Mouse (Mus musculus) neural tube, embryonic 11.5 days (tissue): ENCODE data around the gene Brip1. TPM values are rescaled to one million over a fixed set of nuclear protein-coding genes. Genes with fewer than 3 reads are reported as not detected.

ENCODE experiments used
- ATAC-seq: fragments of 200-750 bp; cut with Nextera tagmentation; 2 replicates; pipeline ENCODE4 v1.8.0; 2017; ENCODE audit warnings: moderate number of reproducible peaks, mild to moderate bottlenecking, moderate TSS enrichment, moderate library complexity; ENCODE audit not compliant: insufficient read depth, low FRiP score, low TSS enrichment
- DNase-seq: peaks from one replicate; pipeline ENCODE4 v3.0.0-alpha.2; 2015; ENCODE audit warnings: low spot score
- H3K27ac ChIP-seq: fragments of 300-500 bp; sonication (generic); 2 replicates; pipeline ENCODE4 v1.5.1; 2014; ENCODE audit warnings: low read depth, mild to moderate bottlenecking, low read length
- H3K27me3 ChIP-seq: fragments of 300-500 bp; sonication (generic); 2 replicates; pipeline ENCODE4 v1.6.1; 2014; ENCODE audit warnings: mild to moderate bottlenecking, low read length, mixed read lengths; ENCODE audit not compliant: control insufficient read depth, insufficient read depth
- H3K36me3 ChIP-seq: fragments of 300-500 bp; sonication (generic); 2 replicates; pipeline ENCODE4 v1.6.1; 2014; ENCODE audit warnings: mild to moderate bottlenecking, low read length, moderate library complexity, mixed read lengths; ENCODE audit not compliant: control insufficient read depth, insufficient read depth
- H3K4me1 ChIP-seq: fragments of 300-500 bp; sonication (generic); 2 replicates; pipeline ENCODE4 v1.6.1; 2014; ENCODE audit warnings: low read length, mixed read lengths; ENCODE audit not compliant: control insufficient read depth, insufficient read depth
- H3K4me2 ChIP-seq: fragments of 300-500 bp; sonication (generic); 2 replicates; pipeline ENCODE4 v1.6.1; 2014; ENCODE audit warnings: low read depth, mild to moderate bottlenecking, moderate library complexity
- H3K4me3 ChIP-seq: fragments of 300-500 bp; sonication (generic); 2 replicates; pipeline ENCODE4 v1.5.1; 2014; ENCODE audit warnings: low read depth, low read length
- H3K9ac ChIP-seq: fragments of 300-500 bp; sonication (generic); 2 replicates; pipeline ENCODE4 v1.6.1; 2014; ENCODE audit warnings: mild to moderate bottlenecking, low read length
- H3K9me3 ChIP-seq: fragments of 300-500 bp; sonication (generic); 2 replicates; pipeline ENCODE4 v1.6.1; 2016; ENCODE audit warnings: low read length; ENCODE audit not compliant: control insufficient read depth
- WGBS: fragments of 180-500 bp; shearing (Covaris S2); extraction: QIAGEN DNeasy Blood & Tissue Kit; methylation state at CpG from one replicate; pipeline ENCODE4 v1.1.7; 2014; 5-methylcytosine and 5-hydroxymethylcytosine counted together
- polyA plus RNA-seq: library from polyadenylated mRNA; unstranded; fragments of >200 nt; fragmentation: Nextera tagmentation; extraction: Ambion mirVana; gene quantifications from 2 replicates; pipeline ENCODE4 v1.2.1, GENCODE M21; 2014

The Brip1 gene
- 9.6 and 10.2 TPM in 2 replicates for polyA plus RNA-seq

DNA sequence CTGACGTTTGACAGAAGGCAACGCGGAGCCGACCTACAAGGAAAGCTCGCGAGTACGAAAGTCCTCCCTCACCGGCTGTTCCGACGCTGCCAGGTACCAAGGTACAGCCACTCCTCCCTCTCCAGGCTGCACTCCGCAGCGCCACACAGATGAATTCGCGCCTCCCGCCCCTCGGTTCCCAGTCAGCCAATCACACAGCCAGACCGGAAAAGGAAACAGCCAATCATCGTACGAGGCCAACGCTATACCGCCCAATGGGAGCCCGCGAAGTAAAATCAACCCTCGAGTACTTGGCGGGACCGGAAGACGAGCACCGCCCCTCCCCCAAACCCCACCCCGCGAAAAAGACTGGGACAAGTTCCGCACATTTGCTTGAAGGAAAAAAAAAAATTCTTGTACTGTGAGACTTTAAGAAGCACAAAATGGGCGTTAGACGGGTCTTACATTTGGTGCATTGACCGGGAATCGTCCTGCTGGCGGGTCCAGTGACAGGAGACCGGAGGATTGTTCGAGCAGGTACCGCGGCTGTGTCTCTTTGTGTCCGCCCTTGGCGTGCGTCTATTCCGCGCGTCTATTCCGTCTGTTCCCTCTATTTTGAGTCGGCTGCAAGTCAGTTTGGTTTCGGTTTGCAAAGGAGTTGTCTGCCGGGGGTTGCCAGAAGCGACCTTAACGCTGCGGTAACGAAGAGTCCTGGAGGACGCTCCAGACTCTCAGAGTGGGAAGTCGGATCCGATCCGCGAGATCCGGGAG, at the start of gene Brip1:
Gene Brip1, minus strand, starts transcription at position 157 of the 750 bp plus-strand sequence.
- WGBS = under 1% methylated on average over 60 of the region's 60 CpGs
- ATAC-seq = peak; percentile 99
- DNase-seq = peak; percentile 96
- H3K27me3 ChIP-seq = no peaks in the 10 kb centered on the region
- H3K27ac ChIP-seq = peak within 1 kb of the TSS; percentile 42; the same call in 1 of the 2 replicates
- H3K9ac ChIP-seq = peak within 1 kb of the TSS; percentile 88
- H3K9me3 ChIP-seq = no peaks in the 10 kb centered on the region
- 0 out of 2 replicates have a peak, but pooled peaks cover 2% of the 10 kb centered on the region for H3K4me1 ChIP-seq
- H3K4me2 ChIP-seq = peak within 1 kb of the TSS; percentile 66
- peaks cover 21% of the 10 kb centered on the region for H3K36me3 ChIP-seq
- peak within 1 kb of the TSS; percentile 74 for H3K4me3 ChIP-seq

DNA sequence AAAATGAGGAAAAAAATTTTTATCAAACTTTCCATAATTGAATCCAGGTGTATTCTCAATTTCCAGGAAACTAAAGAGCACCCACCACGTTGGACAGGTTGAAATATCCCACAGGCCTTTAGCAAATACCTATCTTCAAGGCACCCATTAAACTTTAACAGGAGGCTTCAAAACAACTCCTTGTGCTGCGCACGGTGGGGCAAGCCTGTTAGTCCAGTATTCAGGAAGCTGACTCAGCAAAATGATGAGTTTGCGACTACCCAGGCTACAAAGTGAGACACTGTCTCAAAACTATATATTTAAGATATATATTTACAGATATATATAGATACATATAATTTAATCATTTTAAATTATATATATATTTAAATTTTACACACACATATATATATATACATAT, 31.5 kb upstream of the Brip1 start:
- 87% methylated on average over 4 of the region's 4 CpGs for WGBS

DNA sequence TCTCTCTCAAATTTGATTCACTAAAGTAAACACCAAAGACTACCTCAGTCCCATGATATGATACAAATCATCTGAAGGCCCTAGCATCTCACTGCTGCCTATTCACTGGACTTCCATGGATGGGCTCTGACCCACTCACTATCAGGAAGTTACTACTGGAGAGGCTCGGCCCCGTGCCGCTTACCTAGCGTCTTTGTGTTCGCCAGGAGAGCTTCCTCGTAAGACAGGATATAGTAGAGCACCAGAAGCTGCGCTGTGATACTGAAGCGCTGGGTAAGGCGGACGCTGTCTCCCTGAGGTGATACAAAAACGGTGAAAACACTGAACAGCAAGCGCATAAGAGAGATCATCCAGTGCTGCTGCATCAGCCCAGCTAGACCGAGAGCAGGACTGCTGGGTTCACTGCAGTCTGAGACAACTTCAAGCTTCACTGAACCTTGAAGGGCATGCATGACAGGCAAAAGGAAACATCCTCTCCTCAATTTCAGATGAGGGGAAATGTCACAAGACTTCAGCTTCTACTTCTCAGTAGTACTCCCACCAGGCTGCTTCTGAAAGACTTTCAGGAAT, 30.9 kb upstream of the Brip1 start:
- H3K27me3 ChIP-seq = no peaks in the 10 kb centered on the region
- H3K4me3 ChIP-seq = no peak overlapping the region
- no peak for DNase-seq
- WGBS = 90% methylated on average over 13 of the region's 13 CpGs
- no peak overlapping the region for H3K27ac ChIP-seq
- no peak for ATAC-seq
- H3K4me1 ChIP-seq = no peaks in the 10 kb centered on the region
- no peaks in the 10 kb centered on the region for H3K9me3 ChIP-seq
- no peak overlapping the region for H3K9ac ChIP-seq
- no peak overlapping the region for H3K4me2 ChIP-seq
- H3K36me3 ChIP-seq = peaks cover 8% of the 10 kb centered on the region; the same call in 1 of the 2 replicates

More for the DNA sequence above, 31.5 kb upstream of the Brip1 start:
- H3K27me3 ChIP-seq = no peaks in the 10 kb centered on the region
- ATAC-seq (no peak), DNase-seq (no peak)
- no peaks in the 10 kb centered on the region for H3K4me1 ChIP-seq
- no peaks in the 10 kb centered on the region for H3K9me3 ChIP-seq
- H3K9ac ChIP-seq = no peak overlapping the region
- H3K4me3 ChIP-seq = no peak overlapping the region
- peaks cover 8% of the 10 kb centered on the region; the same call in 1 of the 2 replicates for H3K36me3 ChIP-seq
- no peak overlapping the region for H3K4me2 ChIP-seq
- H3K27ac ChIP-seq = no peak overlapping the region

DNA sequence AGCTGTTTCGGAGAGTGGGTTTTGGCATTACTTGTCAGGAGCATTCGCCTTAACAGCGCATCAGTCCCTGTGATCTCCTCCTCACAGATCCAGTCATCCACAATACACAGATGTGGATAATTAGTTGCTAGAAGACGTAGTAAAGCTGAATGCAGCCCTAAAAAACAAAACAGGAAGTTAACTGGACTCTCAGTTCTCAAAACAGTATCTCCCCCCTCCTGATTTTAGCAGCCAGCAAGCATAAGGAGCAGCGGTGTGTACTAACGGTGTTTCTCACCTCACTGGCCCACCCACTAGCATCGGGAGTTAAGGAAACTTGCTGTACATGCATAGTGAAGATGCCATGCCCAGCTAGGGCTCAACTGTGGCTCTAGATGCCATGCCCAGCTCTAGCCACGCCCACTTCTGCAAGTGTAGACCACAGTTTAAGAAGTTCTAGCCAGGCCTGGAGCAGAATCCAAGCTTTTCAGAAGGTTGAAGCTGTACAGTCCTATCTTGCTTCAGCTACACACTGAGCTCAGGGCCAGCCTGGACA, 25.7 kb upstream of the Brip1 start:
- no peak for DNase-seq
- no peaks in the 10 kb centered on the region for H3K9me3 ChIP-seq
- WGBS = 90% methylated on average over 8 of the region's 8 CpGs
- no peaks in the 10 kb centered on the region for H3K4me1 ChIP-seq
- no peak overlapping the region for H3K4me2 ChIP-seq
- H3K27me3 ChIP-seq = no peaks in the 10 kb centered on the region
- peaks cover 9% of the 10 kb centered on the region; the same call in 1 of the 2 replicates for H3K36me3 ChIP-seq
- ATAC-seq = no peak
- no peak overlapping the region for H3K9ac ChIP-seq
- H3K27ac ChIP-seq = no peak overlapping the region
- H3K4me3 ChIP-seq = no peak overlapping the region

DNA sequence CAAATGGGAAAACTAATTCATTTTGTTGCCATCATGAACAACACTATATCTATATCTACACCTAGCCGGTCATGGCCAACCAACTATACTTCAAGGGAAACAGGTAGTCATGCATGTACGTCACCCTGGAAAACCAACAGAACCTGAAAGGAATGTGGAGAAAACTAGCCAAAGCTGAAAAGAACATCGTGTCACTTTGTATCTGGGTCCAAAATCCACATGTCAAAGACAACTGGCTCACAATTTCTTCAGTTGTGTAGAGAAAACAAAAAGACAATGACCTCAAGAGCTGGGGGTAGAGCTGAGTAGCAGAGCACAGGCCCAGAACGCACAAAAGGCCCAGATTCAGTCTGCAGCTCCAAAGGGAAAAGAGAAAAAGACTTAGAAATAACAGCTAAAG, 24.8 kb upstream of the Brip1 start:
- ATAC-seq (no peak), DNase-seq (no peak)
- WGBS = 96% methylated on average over 4 of the region's 4 CpGs
- Histone ChIP-seq H3K4me1 (no peaks in the 10 kb centered on the region), H3K36me3 (peaks cover 6% of the 10 kb centered on the region; the same call in 1 of the 2 replicates), H3K9ac (no peak overlapping the region), H3K27ac (no peak overlapping the region), H3K9me3 (no peaks in the 10 kb centered on the region), H3K27me3 (no peaks in the 10 kb centered on the region), H3K4me3 (no peak overlapping the region), H3K4me2 (no peak overlapping the region)

DNA sequence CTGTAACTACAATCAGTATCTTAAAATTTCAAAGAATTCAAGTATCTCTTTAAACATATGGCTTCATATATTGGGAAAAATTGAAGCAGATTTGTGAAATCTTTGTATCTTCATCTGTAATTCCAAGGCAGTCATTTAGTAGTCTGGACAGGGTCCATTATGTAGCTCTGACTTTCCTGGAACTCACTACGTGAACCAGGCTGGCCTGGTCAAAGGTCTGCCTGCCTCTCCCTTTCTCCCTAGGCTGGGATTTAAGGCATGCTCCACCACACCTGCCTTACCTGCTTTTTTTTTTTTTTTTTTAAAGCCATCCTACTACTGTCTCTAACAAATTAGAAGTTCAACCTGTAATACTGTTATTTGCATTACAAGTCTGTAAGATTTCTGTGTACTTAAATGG, 10.8 kb upstream of the Brip1 start:
- 97% methylated on average over 1 of the region's 1 CpGs for WGBS

DNA sequence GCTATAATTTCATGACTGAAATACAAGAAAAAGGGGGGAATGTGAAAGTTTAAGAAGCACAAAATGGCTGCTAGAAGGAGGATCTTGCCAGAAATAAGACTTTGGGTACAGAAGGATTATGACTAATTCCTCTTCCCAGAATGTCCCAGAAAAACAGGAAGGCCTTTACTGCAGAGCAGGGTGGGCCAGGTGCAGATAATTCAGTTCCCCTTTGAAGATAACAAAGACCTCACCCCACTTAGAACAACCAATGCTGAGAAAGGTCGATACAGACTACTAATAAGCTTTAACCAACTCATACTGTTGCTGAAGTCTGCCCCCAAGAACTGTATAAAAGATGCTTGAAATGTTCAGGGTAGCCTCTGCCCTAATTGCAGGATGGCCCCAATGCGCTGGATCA, 8.1 kb upstream of the Brip1 start:
- ATAC-seq = no peak
- H3K27ac ChIP-seq = no peak overlapping the region
- H3K4me3 ChIP-seq = no peak overlapping the region
- no peak overlapping the region for H3K9ac ChIP-seq
- H3K4me1 ChIP-seq = no peaks in the 10 kb centered on the region
- H3K36me3 ChIP-seq = peaks cover 25% of the 10 kb centered on the region
- no peak for DNase-seq
- no peaks in the 10 kb centered on the region for H3K27me3 ChIP-seq
- no peaks in the 10 kb centered on the region for H3K9me3 ChIP-seq
- H3K4me2 ChIP-seq = no peak overlapping the region
- 96% methylated on average over 2 of the region's 2 CpGs for WGBS

More for the DNA sequence above, 10.8 kb upstream of the Brip1 start:
- Histone ChIP-seq H3K4me2 (no peak overlapping the region), H3K9me3 (no peaks in the 10 kb centered on the region), H3K9ac (no peak overlapping the region), H3K4me1 (no peaks in the 10 kb centered on the region), H3K27me3 (no peaks in the 10 kb centered on the region), H3K36me3 (peaks cover 11% of the 10 kb centered on the region), H3K27ac (no peak overlapping the region), H3K4me3 (no peak overlapping the region)
- no peak for ATAC-seq
- no peak for DNase-seq

DNA sequence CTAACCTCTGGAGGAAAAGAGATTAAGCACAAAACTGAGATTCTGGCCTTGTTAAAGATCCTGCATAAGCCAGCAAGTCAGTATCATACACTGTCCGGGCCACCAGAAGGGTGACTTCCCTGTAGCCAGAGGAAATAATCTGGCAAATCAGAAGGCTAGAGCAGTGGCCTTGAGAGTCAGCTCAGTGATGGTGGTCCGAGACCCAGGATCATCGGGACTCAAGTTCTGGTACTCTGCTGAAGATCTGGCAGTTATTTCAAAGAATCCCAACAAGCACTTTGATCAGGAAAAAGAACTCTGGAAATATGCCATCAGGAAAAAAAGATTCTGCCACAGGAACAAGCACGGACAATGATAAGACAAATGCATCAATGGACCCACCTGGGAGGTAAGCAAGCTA, 4.9 kb upstream of the Brip1 start:
- Histone ChIP-seq H3K27ac (no peak overlapping the region), H3K36me3 (peaks cover 30% of the 10 kb centered on the region), H3K9me3 (no peaks in the 10 kb centered on the region), H3K27me3 (no peaks in the 10 kb centered on the region), H3K9ac (no peak overlapping the region), H3K4me1 (no peaks in the 10 kb centered on the region), H3K4me2 (no peak overlapping the region), H3K4me3 (no peak overlapping the region)
- DNase-seq (no peak), ATAC-seq (no peak)
- WGBS = 98% methylated on average over 4 of the region's 4 CpGs
